16 mouse cellular contexts compared by ENCODE assay signal in the genomic region with DNA sequence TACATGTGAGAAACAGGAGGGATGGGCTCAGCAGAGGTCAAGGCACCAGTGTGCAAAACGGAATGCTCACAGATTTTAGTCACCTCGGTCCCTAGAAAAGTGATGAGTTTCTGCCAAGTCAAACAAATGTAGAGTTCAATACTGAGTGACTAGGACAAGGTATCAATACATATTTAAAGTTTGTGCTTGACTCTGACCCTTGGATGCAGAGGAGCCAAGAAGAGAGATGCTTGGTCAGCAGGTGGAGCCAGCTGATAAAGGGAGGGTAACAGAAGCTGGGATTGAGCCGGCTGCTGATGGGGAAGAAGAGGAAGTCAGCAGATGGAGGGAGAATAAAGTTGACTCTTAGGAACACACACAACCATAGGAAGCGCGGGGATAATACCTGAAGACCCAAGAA.
DNase-seq lines count a peak whose midpoint lies in the region; ATAC-seq and TF ChIP-seq lines count a peak whose summit lies in the region.
"Had no signal": no experiment of that assay in that cellular context is flagged by ENCODE, and none has a peak within 500 bp of the region (broad histone marks: within the 10 kb centered on the region; RNA-seq: fewer than 3 reads in every experiment).

No protein-coding gene starts in this region.

- peak; percentile 15 for TF ChIP-seq CTCF in left cerebral cortex, adult 2 months (IDR thresholded peaks at IDR 0.05)
- peak; percentile 62 for TF ChIP-seq CTCF in Patski (IDR thresholded peaks at IDR 0.05)

- peak; percentile 38 for DNase-seq in intestine, embryonic 14.5 days (ENCODE audit: low spot score)
- no peak for DNase-seq in left cerebral cortex, adult 2 months (ENCODE audit: extremely low spot score in 1 of 2, low spot score in 2 of 2)
- DNase-seq in left cerebral cortex, adult 8-10 months (ENCODE audit: low spot score in 2 of 2): no peak
- peak; percentile 3 for DNase-seq in 416B (ENCODE audit: low read depth)
- DNase-seq in Patski (ENCODE audit: low read depth, low spot score): no peak
- no peak for DNase-seq in neural tube, embryonic 10.5 days (ENCODE audit: extremely low spot score, low spot score)
- DNase-seq: adrenal gland, postnatal 10 days; heart, adult 18-20 months; layer of hippocampus, adult 9-11 months; lung, postnatal 10 days; thymus, postnatal 25 days had no signal

- H3K9ac ChIP-seq in intestine, embryonic 14.5 days (ENCODE audit: low read length): no peak overlapping the region
- H3K9ac ChIP-seq in intestine, embryonic 15.5 days: no peak overlapping the region
- H3K9ac ChIP-seq: forebrain, embryonic 15.5 days; limb, embryonic 15.5 days had no signal

- H3K36me3 ChIP-seq in intestine, embryonic 14.5 days (ENCODE audit: control insufficient read depth, insufficient read depth, low read length): no peaks in the 10 kb centered on the region
- no peaks in the 10 kb centered on the region for H3K36me3 ChIP-seq in intestine, embryonic 15.5 days
- H3K36me3 ChIP-seq: forebrain, embryonic 15.5 days; G1E; limb, embryonic 15.5 days had no signal

- H3K4me3 ChIP-seq in intestine, embryonic 14.5 days (ENCODE audit: low read depth, low read length): no peak overlapping the region
- H3K4me3 ChIP-seq in intestine, embryonic 15.5 days (replicated peaks): no peak overlapping the region
- H3K4me3 ChIP-seq in left cerebral cortex, adult 2 months: no peak overlapping the region
- H3K4me3 ChIP-seq: forebrain, embryonic 15.5 days; limb, embryonic 15.5 days had no signal

- no peaks in the 10 kb centered on the region for H3K4me1 ChIP-seq in intestine, embryonic 14.5 days (replicated peaks; ENCODE audit: control insufficient read depth, insufficient read depth, low read length)
- H3K4me1 ChIP-seq in intestine, embryonic 15.5 days (replicated peaks): no peaks in the 10 kb centered on the region

- WGBS in intestine, embryonic 14.5 days: 73% methylated on average over 5 of the region's 5 CpGs
- WGBS in intestine, embryonic 15.5 days: 70% methylated on average over 5 of the region's 5 CpGs

- in situ Hi-C loops in Patski (cut with MboI; ENCODE audit: low pct_unique_long_range_greater_than_20kb): no loop called here

- H3K9me3 ChIP-seq in intestine, embryonic 14.5 days (ENCODE audit: control insufficient read depth, low read length): no peaks in the 10 kb centered on the region
- H3K9me3 ChIP-seq in intestine, embryonic 15.5 days: no peaks in the 10 kb centered on the region
- H3K9me3 ChIP-seq: forebrain, embryonic 15.5 days; G1E; limb, embryonic 15.5 days had no signal

- ATAC-seq in intestine, embryonic 14.5 days (replicated peaks; ENCODE audit: low FRiP score, low TSS enrichment, low read depth): no peak
- no peak for ATAC-seq in intestine, embryonic 15.5 days
- ATAC-seq in Patski: no peak
- ATAC-seq: forebrain, embryonic 15.5 days; hindbrain, embryonic 16.5 days had no signal

- CTCF ChIA-PET in Patski (lab: Charles Lee): interaction anchor here (1.4 to 2.7 kb wide), 3 partner anchors 24 to 462 kb away, joined by 4 to 11 read pairs (median 5); no protein-coding TSS in a partner anchor

- no peaks in the 10 kb centered on the region for H3K27me3 ChIP-seq in intestine, embryonic 14.5 days (replicated peaks; ENCODE audit: control insufficient read depth, insufficient read depth, low read length)
- no peaks in the 10 kb centered on the region for H3K27me3 ChIP-seq in intestine, embryonic 15.5 days (replicated peaks)
- no peaks in the 10 kb centered on the region for H3K27me3 ChIP-seq in Patski
- H3K27me3 ChIP-seq: forebrain, embryonic 15.5 days; limb, embryonic 15.5 days had no signal

- intact Hi-C loops in left cerebral cortex, adult 2 months (cut with DNase I): no loop called here

- H3K4me2 ChIP-seq in intestine, embryonic 14.5 days (ENCODE audit: low read length): no peak overlapping the region
- no peak overlapping the region for H3K4me2 ChIP-seq in intestine, embryonic 15.5 days (replicated peaks)
- H3K4me2 ChIP-seq: forebrain, embryonic 15.5 days; limb, embryonic 15.5 days had no signal

- POLR2A ChIA-PET in Patski (lab: Charles Lee): no interaction called here

- no peak overlapping the region for H3K27ac ChIP-seq in intestine, embryonic 14.5 days (ENCODE audit: low read depth)
- H3K27ac ChIP-seq in intestine, embryonic 15.5 days: no peak overlapping the region
- no peak overlapping the region for H3K27ac ChIP-seq in left cerebral cortex, adult 2 months
- H3K27ac ChIP-seq: forebrain, embryonic 15.5 days; limb, embryonic 15.5 days had no signal

Comparison
In these comparisons a context has a peak if more than half of its experiments do, and no peak if none do; other contexts are left out.
1. DNase-seq: peak in intestine, embryonic 14.5 days (single experiment) and 416B (single experiment); none in left cerebral cortex, adult 2 months (0 of 2), left cerebral cortex, adult 8-10 months (0 of 2), Patski (single experiment) and neural tube, embryonic 10.5 days (single experiment).